Mouse (Mus musculus) intestine, embryonic 14.5 days (tissue): Measurements from ENCODE around the gene Gm49395. TPM values are rescaled to one million over a fixed set of nuclear protein-coding genes. Genes with fewer than 3 reads are reported as not detected.

Experiments used
- polyA plus RNA-seq: library from polyadenylated mRNA; unstranded; fragments of >200 nt; fragmentation: Nextera tagmentation; extraction: Ambion mirVana; gene quantifications from 2 replicates; pipeline ENCODE4 v1.2.1, GENCODE M21; 2014

Gene Gm49395
- polyA plus RNA-seq, 1 experiment from 2014 or later = 6.7 TPM

Other genes with a start within 250 kb of the Gm49395 start
- gene Itga2, start 169.8 kb downstream of the Gm49395 start, polyA plus RNA-seq = 5.8 and 9.0 TPM in 2 replicates
- 6.3 and 7.2 TPM in 2 replicates for gene Pelo, start 11.7 kb downstream of the Gm49395 start, polyA plus RNA-seq
- 23.3 and 24.6 TPM in 2 replicates for gene Itga1, start within 50 bp of the Gm49395 start, polyA plus RNA-seq